Comparison of ENCODE assay signal across 8 mouse cellular contexts in genomic region chr9:115306202-115306601, GRCm38 (mm10). TPM values are rescaled to one million over a fixed set of nuclear protein-coding genes. Genes with fewer than 3 reads are reported as not detected.
DNase-seq lines count a peak whose midpoint lies in the region; ATAC-seq lines count a peak whose summit lies in the region.

No protein-coding gene starts in this region.

- 0 out of 2 replicates have a peak, but pooled peaks cover 7% of the 10 kb centered on the region for H3K36me3 ChIP-seq in heart, embryonic 10.5 days
- peaks cover 4% of the 10 kb centered on the region; the same call in 1 of the 2 replicates for H3K36me3 ChIP-seq in forebrain, embryonic 13.5 days (ENCODE audit: poor library complexity, severe bottlenecking)
- H3K36me3 ChIP-seq in midbrain, embryonic 15.5 days (replicated peaks) = no peaks in the 10 kb centered on the region

- no peaks in the 10 kb centered on the region for H3K27me3 ChIP-seq in heart, embryonic 10.5 days (ENCODE audit: insufficient read depth, poor library complexity, severe bottlenecking)
- no peaks in the 10 kb centered on the region for H3K27me3 ChIP-seq in forebrain, embryonic 13.5 days
- no peaks in the 10 kb centered on the region for H3K27me3 ChIP-seq in midbrain, embryonic 15.5 days (replicated peaks)

- 0 out of 2 replicates have a peak overlapping the region, but pooled peaks have one; percentile 1 for H3K9ac ChIP-seq in forebrain, embryonic 13.5 days
- no peak overlapping the region; the same call in 1 of the 2 replicates for H3K9ac ChIP-seq in midbrain, embryonic 15.5 days

- no peaks in the 10 kb centered on the region for H3K9me3 ChIP-seq in heart, embryonic 10.5 days
- H3K9me3 ChIP-seq in forebrain, embryonic 13.5 days (replicated peaks) = no peaks in the 10 kb centered on the region
- H3K9me3 ChIP-seq in midbrain, embryonic 15.5 days = no peaks in the 10 kb centered on the region

- peak overlapping the region; percentile 70 for H3K4me2 ChIP-seq in forebrain, embryonic 13.5 days
- peak overlapping the region; percentile 53 for H3K4me2 ChIP-seq in midbrain, embryonic 15.5 days

- H3K4me1 ChIP-seq in heart, embryonic 10.5 days = peaks cover 43% of the 10 kb centered on the region
- H3K4me1 ChIP-seq in forebrain, embryonic 13.5 days = peaks cover 55% of the 10 kb centered on the region
- H3K4me1 ChIP-seq in midbrain, embryonic 15.5 days = peaks cover 53% of the 10 kb centered on the region

- DNase-seq in heart, embryonic 10.5 days (ENCODE audit: low spot score) = no peak
- DNase-seq in heart, adult 8-10 months (ENCODE audit: low spot score) = no peak
- DNase-seq in kidney, postnatal 10 days = peak; percentile 46
- DNase-seq in retina, embryonic 14.5 days (ENCODE audit: low spot score) = no peak
- no peak for DNase-seq in spleen, adult 12 weeks (ENCODE audit: low spot score)
- no peak for DNase-seq in layer of hippocampus, postnatal 25 days (ENCODE audit: extremely low spot score in 1 of 2, low spot score in 1 of 2)

- H3K4me3 ChIP-seq in heart, embryonic 10.5 days = peak overlapping the region; percentile 88
- H3K4me3 ChIP-seq in forebrain, embryonic 13.5 days = peak overlapping the region; percentile 89
- peak overlapping the region; percentile 66 for H3K4me3 ChIP-seq in midbrain, embryonic 15.5 days

- no peak overlapping the region for H3K27ac ChIP-seq in heart, embryonic 10.5 days
- H3K27ac ChIP-seq in forebrain, embryonic 13.5 days = no peak overlapping the region
- H3K27ac ChIP-seq in midbrain, embryonic 15.5 days = no peak overlapping the region

- 9% methylated on average over 6 of the region's 6 CpGs for WGBS in heart, embryonic 10.5 days
- 28% methylated on average over 6 of the region's 6 CpGs for WGBS in forebrain, embryonic 13.5 days
- WGBS in midbrain, embryonic 15.5 days = 43% methylated on average over 6 of the region's 6 CpGs

- no peak for ATAC-seq in forebrain, embryonic 13.5 days
- no peak for ATAC-seq in midbrain, embryonic 15.5 days (replicated peaks)

RNA-seq across cellular contexts. Expression of gene Stt3b, which starts 4.0 kb away (rescaled TPM):
- polyA plus RNA-seq in heart, embryonic 10.5 days (2016; fragmentation: Nextera tagmentation; extraction: Ambion mirVana) = 101 TPM in 2 replicates
- 10 to 100 TPM; 48.7 to 53.5 (median 50.0) TPM for total RNA-seq in heart, adult 8-10 months (2022)
- 63.3 and 70.1 TPM in 2 replicates for polyA plus RNA-seq in forebrain, embryonic 13.5 days (2015; fragmentation: Nextera tagmentation; extraction: Ambion mirVana)
- polyA plus RNA-seq in midbrain, embryonic 15.5 days (2015; fragmentation: Nextera tagmentation; extraction: Ambion mirVana) = 78.4 and 80.5 TPM in 2 replicates
- 10 to 100 TPM; 81.8 to 83.6 TPM for total RNA-seq in layer of hippocampus, postnatal 25 days (2021)
